Mouse (Mus musculus) retina, postnatal 1 day (tissue): ENCODE data around the gene Tnfrsf21.

Experiments
- DNase-seq: peaks from one replicate; pipeline ENCODE4 v3.0.0-alpha.2; 2012

Tnfrsf21 gene

DNA sequence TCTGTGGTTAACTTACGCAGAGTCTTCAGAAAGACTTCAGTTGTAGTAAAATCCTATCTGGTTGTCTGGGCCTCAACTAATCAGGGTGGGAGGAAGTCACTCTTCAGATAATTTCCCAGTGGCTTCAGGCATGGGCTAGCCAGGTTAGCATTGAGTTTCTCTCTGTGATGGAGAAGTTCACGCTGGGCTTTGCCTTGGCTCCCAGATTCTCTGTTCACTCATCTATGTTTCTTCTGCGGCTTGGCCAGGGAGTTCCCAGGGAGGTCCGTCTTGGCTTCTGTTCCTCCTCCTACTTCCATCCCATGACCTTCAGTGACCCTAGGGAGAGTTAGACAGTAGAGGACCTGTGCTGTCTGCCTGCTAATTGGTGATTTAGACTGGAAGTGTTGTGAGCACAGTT lies 61.2 kb downstream of the Tnfrsf21 start:
- peak; percentile 40 for DNase-seq

DNA sequence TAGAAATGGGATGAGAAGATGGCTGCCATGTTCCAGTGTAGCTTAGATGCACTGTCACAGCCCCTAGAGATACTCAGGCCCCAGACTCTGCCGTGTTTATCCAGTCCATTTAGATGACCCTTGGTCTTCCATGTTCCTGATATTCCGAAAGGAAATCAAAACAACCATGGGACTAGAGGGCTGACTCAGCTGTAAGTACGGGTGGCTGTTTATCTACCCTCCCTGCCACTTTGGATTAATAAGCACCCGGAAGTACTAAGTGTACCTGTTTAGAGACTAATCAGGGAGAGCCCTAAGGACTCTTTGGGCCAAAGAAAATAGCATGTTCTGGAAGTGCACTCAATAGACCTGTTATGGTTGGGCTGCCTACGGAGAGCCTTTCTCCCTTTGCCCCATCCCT lies 64.9 kb downstream of the Tnfrsf21 start:
- DNase-seq: no peak

DNA sequence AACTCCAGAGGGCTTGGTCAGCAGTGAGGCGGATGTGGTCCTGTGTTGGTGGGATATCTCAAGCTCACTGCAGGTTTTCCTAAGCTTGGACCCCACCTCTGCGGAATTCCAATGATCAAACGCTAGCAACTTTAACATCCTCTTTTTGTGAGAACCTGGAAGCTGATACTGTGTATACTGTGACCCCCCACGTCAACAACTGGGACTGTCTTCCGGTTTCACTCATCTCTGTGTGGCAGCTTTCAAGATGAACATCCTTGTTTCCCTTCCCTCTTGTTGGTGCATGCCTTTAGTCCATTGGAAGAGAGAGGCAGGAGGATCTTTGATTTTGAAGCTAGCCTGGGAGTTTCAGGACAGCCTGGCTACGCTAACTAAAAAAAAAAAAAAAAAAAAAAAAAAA lies 73.1 kb downstream of the Tnfrsf21 start:
- no peak for DNase-seq

DNA sequence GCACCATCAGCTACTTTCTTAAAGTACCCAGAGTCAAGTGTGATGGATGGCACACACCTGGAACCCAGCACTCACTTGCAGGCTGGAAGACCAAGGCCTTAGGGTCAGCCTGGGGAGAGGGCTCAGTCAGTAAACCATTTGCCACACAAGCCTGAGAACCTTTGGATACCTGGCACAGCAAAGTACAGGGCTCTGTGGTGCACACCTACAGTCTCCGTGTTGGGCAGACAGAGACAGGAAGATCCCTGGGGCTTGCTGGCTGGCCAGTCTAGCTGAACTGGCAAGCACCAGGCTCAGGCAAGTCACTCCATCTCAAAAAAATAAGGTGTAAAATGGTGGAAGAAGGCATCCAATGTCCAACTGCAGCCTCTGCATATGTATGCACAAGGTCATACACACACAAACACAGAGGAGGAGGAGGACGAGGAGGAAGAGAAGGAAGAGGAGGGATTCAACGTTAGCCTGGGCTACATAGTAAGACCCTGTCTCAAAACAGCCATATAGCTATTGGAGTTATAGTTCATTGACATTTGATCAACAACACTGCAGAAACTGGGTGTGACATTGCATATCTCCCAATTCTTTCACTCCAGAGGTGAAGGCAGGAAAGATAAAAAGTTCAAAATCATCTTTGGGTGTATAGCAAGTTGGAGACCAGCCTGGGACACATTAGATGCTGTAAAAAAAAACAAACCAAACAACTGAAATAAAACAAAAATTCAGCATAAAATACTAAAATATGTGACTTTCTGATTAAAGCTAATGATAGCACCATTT lies 74.8 kb downstream of the Tnfrsf21 start:
- DNase-seq: no peak

DNA sequence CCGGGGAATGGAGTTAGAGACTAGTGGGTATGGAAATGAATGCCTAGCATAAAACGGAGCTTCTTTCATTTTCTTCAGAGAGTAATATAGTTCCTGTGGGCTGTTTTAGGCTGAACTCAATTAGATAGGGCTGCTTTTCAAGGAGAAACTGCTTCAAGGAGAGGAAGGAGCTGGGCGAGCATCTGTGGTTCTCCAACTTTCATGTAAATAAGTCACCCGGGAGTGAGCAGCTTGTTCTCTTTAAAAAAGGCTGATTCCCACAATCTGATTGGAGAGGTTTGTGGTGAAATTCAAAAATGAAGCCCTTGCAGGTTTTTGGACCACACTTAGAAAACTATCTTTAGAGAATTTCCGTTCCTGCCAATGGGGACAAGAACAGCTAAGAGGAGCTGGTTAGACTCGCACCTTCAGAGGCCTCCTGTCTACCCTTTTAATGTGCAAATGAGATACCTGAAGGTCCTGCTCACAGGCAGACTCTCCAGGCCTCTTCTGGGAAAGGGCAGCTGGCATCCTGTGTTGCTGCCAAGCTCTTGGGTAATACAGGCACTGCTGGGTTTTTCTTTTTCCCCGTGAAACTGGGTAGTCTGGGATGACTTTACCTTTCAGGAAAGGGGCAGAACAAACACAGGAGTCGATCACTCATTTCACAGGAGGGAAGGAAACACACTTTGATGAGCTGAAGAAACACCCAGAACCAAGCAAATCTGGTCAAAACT lies 76.1 kb downstream of the Tnfrsf21 start:
- no peak for DNase-seq

DNA sequence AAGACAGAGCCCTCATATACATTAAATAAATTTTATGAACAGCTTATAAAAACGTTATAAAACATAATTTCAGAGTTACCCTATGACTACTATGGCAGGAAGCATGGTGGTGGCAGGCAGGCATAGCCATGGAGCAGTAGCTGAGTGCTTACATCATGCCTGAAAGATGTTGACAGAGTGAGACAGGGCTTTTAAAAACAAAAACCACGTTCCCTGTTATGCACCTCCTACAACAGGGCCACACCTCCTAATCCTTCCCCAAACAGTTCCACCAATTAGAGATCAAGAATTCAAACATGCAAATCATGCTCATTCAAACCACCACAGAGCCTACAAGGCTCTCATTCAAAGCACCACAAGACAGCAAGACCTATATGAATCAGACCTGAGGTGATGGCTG lies 77.9 kb downstream of the Tnfrsf21 start:
- no peak for DNase-seq

DNA sequence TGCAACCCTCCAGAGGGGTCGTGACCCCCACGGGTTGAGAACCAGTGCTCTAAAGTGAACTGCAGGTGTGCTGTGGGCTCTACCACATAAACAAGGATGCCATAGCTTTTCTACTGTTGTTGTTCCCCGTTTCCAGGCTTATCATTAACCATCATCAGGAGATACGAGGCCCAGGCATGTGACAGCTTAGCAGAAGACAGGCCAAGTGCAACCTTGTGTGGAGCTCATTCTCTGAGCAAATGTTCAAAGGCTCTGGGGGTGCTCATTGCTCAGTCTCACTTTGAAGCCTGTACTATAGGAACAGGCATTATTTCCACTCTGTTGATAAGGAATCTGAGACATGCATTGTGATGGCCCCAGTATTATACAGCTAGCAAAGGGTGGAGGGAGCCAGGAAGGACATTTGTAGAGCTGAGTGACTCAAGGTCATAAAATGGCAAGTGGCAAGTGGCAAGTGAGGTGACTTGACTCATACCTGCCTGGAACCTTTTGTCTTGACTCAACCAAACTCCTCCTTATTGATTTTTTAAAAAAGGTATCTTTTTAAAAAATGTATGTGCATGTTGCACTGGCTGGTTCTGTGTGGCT lies 80.8 kb downstream of the Tnfrsf21 start:
- DNase-seq: no peak

DNA sequence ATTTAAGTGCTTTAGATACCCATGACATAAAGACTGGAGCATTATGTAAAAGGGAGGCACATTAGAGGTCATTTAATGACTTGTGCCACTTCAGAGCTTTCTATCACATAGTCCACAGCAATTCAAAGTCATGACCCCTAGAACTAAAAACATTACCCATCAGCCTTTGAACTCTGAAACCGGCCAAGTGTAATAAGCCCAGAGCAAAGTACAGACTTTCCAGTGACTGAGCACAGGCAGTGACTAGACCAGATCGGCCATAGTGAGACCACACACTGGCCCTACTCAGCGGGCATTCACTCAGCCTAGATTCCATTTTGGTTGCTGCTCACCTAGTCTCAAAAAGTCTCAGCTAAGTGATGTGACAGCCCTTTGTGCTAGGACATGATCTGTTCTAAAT lies 89.8 kb downstream of the Tnfrsf21 start:
- no peak for DNase-seq

DNA sequence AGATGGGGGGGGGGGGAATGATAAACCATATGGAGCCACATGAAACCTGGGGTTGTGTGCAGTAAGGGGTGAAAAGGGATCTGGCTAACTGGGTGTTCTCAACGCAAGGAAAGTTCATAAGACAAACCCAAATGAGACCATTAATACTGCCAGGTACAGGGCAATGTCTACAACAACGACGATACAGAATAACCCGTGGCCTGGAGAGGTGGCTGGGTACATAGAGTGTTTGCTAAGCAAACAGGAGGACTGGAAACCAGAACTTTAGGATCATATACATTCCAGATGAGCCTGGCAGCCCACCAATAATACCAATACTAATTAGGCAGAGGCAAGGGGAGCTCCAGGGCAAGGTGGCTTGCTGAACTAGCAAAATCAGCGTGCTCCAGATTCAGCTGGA lies 91.0 kb downstream of the Tnfrsf21 start:
- DNase-seq: no peak

DNA sequence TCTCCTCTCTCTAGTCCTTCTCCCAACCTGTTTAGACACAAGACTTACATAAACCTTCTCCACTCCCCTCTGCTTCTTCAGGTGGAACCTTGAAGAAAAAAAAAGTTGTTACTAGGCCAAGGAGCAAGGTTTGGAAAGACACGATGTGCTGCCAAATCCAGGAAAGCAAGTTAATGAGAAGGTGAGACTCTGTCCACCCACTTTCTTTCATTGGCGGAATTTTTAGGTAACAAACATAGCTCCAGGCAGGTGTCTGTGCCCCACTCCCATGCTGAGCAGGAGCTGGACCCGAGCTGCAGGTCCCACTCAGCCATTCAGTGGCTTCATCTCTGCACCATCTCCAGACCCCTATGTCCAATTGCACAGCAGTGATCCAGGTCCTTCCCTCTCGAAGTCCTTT lies 93.1 kb downstream of the Tnfrsf21 start:
- DNase-seq: no peak

DNA sequence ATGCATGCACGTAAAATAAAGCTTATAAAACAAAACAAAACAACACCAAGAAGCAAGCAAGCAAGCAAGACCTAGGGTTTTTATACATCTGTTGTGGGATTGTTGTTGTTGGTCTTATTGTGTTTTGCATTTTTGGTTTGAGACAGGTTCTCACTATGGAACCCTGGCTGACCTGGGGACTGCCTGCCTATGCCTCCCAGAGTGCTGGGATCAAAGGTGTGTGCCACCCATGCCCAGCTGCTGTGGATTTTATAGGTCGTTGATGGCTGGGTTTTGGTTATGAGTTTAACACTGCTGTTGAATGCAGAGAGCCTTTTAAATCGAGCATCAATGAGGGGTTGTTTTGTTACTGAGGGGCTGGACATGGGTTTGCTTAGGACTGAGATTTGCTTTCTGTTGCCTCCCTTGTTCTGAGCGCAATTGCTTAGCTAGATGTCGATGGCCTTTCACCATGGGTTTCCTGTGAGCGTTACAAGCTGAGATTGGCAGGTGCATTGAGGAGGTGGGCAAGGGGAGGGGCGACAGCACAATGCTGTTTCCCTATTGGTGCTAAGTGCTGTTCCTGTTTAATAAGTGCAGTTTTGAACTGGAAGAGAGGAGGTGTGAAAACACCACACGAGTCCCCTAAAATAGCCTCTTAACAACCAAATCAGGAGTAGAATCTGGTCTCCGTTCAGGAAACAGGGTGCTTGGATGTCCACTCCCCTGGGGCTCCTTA lies 94.0 kb downstream of the Tnfrsf21 start:
- no peak for DNase-seq

DNA sequence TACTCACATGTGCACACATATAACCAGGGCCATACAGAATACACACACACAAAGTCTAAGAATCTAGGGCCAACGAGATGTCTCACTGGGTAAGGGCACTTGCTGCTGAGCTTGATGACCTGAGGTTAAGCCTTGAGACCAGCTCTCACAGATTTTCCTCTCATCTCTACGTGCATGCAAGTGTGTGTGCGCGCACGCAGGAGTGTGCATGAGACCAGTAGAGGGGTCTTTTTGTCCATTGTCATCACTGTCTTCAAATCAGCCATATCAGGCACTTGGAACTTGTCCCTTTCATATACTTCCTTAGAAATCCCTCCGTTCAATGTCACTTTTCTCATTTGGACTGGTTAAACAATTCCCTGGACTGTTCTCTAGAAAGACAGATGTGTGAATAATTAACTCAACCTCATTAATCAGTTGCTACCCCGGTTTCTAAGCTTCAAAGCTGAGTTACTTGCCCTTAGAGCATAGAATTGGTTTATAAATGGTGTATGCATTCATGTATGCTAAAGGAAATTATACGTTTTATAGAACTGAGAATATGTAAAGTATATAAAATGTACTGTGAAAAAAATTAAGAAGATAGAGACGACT lies 97.1 kb downstream of the Tnfrsf21 start:
- peak; percentile 25 for DNase-seq

DNA sequence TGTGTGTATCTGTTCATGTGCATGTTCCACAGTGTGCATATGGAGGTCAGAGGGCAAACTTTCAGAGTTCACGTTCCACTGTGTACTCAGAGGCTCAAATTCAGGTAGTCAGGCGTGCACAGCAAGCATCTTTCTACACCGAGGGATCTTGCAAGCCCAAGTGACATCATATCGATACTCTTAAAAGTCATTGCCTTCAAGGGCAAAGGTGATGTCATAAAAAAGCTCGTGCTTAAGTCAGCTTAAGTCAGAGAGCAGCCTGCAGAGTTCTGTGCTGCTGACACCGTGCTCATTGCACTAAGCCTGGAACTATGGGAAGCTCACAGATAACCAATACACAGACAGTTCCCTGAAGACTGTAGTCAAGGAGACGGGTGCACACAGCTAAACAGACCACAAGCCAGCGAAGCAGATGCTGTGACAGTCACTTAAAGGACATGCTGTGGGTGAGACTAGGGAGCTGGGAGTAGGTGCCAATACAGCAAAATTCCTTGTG lies 97.8 kb downstream of the Tnfrsf21 start:
- DNase-seq: peak; percentile 45

DNA sequence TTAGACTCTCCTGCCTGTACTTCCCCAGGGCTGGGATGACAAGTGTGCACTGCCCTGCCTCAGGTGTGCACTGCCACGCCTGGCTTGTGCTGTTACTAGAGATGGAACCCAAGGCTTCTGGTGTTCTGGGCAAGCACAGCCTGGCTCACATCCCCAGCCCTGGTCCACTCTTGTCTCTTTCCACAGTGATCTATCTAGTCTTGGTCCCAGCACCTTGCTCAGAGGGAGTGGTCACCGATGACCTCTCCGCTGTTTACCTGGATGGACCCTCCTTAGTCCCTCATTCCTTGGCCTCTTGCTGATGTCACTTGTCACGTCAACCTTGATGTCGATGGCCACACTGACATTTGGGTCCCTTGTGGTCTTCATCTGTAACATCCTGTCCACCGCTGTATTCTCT lies 98.6 kb downstream of the Tnfrsf21 start:
- no peak for DNase-seq

DNA sequence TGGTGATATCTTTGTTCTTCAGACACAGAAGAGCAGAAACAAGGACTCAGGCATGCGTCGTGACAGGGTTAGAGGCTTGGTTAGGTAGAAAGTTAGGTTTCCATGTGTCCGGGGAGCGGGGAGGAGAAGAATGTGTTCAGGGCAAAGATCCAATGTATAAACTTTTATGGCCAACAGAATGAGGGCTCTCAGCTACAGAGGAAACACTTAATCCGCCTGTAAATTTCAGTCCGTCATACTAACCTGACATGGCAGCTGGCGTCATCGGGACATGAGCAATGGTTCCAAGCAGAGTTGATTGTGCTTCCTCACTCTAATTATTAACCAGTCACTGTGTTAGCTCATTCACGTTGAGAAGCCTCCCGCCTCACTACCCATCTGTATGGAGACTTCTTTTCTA lies 100.4 kb downstream of the Tnfrsf21 start:
- peak; percentile 69 for DNase-seq

DNA sequence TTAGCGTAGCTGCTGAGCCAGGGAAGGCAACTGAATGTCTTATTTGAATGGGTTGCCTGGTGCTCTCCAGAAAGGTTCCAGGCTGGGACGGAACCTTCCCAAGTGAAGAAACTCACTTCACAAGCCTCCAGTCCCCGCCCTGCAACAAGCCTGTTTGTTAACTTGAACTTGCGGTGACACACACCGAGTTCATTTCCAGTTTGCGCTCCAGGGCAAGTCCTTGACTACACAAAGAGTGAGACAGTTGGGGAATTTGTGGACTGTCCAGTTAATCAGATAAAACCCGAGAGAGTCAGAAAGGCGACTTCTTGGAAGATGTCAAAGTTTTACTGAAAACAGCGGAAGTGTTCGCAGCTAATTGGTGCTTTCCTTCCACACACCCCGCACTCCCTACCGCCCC lies 103.1 kb downstream of the Tnfrsf21 start:
- DNase-seq: no peak

DNA sequence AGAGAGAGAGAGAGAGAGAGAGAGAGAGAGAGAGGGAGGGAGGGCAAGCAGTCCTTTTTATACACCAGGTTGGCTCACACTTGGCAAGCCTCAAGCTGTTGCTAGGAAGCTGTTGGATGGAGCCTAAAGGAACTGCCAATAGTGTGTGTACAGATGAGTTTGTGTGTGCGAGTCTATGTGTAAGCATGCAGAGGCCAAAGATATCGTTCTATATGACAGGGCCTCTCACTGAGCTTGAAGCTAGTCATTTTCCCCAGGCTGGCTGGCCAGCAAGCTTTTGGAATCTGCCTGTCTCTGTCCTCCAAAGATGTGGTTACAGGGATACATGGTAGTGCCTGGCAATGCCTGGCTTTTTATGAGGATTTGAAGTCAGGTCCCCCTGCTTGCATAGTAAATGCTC lies 104.7 kb downstream of the Tnfrsf21 start:
- no peak for DNase-seq

DNA sequence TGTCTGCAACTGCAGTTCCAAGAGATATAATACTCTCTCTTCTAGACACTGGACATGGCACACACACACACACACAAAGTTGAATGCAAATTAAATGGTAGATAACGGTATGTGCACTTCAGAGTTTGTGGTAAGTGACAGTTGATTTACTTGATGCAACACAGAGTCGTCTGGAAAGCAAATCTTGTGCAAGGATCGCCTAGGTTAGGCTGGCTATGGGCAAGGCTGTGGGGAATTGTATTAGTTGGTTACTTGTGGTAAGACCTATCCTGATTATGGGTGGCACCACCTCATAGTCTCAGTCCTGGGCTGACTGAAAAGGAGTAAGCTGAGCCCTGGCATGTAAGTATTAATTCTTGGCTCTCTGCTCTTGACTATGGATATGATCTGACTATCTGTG lies 112.0 kb downstream of the Tnfrsf21 start:
- DNase-seq: no peak

DNA sequence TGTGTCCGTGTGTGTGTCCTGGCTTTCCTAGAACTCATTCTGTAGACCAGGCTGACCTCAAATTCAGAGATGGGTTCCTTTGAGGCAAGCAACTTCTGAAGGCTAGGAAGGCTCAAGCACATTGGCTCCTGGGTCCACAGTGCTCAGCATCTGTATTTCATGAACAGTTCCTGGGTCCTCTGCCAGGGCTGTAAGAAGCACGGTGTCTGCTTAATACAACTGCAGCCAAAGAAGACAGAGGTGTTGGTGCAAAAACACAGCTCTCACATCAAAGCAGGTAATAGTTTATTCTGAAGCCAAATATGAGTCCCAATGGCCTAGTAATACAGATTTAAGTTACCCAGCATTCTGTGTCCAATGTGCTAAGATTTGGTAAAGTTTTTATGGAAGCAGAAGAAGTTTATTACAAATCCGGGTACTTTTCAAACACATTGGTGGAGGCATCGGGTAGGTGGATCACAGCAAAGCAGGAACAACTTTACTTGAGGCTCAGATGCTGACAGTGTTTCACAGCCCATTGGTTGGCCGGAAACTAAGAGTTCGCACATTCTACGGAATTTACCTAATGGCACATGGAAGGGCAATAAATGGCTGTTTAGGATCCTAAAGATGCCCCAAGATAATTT lies 112.7 kb downstream of the Tnfrsf21 start:
- no peak for DNase-seq

DNA sequence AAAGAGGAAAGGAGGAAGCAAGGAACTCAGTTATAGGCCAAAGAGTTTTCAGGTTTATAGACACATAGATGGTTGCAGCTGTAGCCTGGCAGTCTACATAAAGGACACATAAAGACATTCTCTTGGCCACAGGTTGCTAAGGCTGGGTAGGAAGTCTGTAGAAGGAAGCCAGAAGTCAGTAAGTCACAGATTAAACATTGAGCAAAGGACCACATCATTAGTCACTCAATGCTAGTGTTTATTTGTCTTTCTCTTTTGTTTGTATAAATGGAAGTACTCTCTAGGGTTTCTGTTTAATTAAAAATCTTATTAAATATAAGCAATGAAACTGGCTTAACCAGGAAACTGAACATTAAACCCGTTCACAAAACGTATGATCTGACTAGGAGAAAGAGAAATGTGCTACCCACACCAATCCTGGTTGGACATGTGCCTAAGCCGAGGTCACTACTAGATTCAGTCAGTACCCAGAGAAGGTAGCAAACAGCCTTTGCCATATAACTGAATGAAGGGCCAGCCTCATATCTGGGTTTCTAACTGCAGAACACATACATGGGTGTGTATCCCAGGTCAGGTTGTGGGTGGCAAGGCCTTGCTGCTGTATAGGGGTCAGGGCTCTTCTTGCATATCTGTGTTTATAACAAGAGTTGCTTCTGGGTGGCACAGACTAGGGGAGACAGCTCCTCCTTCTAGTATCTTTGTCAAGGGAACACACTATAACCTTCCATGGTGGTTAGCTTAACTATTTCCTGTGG lies 113.9 kb downstream of the Tnfrsf21 start:
- DNase-seq: no peak

DNA sequence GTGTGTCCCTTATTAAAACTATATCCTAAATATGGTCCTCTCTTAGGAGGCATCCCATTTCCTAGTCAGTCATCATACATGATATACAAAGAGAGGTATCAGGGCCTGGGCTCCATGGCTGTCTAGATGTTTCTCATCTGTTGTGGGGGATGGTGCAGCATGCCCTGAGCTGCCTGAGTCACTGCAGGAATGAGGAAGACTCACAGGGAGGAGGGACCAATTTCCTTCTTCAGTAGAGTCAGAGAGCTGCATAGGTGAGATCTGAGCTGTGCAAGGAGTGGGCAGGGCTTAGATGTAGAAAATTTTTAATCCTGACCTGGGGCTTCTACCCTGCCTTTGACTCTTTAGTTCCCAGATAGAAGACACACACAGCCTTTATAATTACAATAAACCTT lies 114.5 kb downstream of the Tnfrsf21 start:
- DNase-seq: no peak

DNA sequence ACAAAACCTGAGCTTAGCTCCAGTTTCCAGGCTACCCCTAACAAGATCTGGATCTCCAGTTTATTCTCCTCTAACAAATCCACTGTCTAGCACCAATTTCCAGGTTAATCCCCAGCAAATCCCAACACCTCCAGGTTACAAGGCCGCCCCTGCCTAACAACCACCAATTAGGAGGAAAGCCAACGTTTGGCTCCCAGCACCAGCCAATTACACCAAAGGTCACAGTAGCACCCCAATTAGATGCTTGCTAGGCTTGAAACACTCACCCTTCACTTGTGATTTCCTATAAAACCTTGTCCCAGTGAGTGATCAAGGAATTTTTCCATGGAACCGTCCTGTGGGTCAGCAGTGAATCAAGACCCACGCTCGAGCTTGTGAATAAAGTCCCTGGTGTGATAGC lies 116.1 kb downstream of the Tnfrsf21 start:
- DNase-seq: no peak
